Mouse (Mus musculus): ENCODE results near the gene Ntn1. TPM values are rescaled to one million over a fixed set of nuclear protein-coding genes. Genes with fewer than 3 reads are reported as not detected.

The Ntn1 gene
- polyA plus RNA-seq, 1 experiment from 2014 or later = 3.2 TPM

DNA sequence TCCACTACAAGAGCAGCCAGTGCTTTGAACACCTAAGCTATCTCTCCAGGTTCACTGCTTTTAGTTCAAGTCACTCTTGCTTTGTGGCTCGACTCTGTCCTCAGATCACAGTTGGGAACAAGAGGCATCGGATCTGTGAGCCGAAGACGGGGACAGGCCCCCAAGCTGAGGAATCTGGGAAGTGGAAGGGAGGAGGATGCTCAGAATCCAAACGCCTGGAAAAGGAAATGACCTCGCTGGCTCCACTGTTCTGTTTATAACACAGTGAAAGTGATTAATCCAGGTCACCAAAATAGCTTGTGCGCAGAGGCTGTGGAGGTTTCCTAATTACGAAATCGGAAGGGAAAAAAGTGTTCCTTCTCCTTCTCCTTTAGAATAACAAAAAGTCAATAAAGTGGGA lies 56.4 kb downstream of the Ntn1 start:
- H3K9ac ChIP-seq = no peak overlapping the region
- H3K4me3 ChIP-seq (ENCODE audit: low read depth, low read length) = no peak overlapping the region
- H3K36me3 ChIP-seq (ENCODE audit: insufficient read depth) = no peaks in the 10 kb centered on the region
- peaks cover 9% of the 10 kb centered on the region; the same call in 1 of the 2 replicates for H3K4me1 ChIP-seq (ENCODE audit: insufficient read depth)
- no peaks in the 10 kb centered on the region for H3K27me3 ChIP-seq (ENCODE audit: insufficient read depth, low read length)
- ATAC-seq (ENCODE audit: insufficient read depth) (no peak), DNase-seq (peak; percentile 75)
- H3K27ac ChIP-seq (ENCODE audit: low read depth) = no peak overlapping the region
- no peak overlapping the region for H3K4me2 ChIP-seq
- H3K9me3 ChIP-seq (ENCODE audit: low read depth, low read length) = no peaks in the 10 kb centered on the region
- 22% methylated on average over 9 of the region's 9 CpGs for WGBS
- TF ChIP-seq CTCF (IDR thresholded peaks at IDR 0.05; ENCODE audit: low read depth) = no peak

DNA sequence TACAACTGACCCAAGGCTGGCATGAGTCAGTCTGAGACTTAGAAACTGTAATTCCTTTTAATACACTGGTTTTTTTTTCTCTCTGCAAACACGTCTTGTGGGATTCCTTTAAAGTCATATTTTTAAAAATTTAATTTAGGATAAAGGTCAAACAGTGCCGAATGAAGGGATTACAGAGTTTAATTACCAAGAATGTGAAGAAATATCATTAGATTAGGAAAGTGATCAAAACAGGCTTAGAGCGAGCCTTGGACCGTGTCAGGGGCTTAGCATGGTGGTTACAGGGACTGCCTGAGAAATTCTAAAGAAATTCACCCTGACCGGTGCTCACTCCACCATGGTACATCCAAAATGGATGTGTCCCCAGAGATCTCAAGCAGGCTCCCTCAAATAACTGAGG lies 57.9 kb downstream of the Ntn1 start:
- DNase-seq = no peak
- Histone ChIP-seq H3K9me3 (ENCODE audit: low read depth, low read length) (no peaks in the 10 kb centered on the region), H3K4me3 (ENCODE audit: low read depth, low read length) (no peak overlapping the region), H3K36me3 (ENCODE audit: insufficient read depth) (no peaks in the 10 kb centered on the region), H3K9ac (no peak overlapping the region), H3K4me1 (ENCODE audit: insufficient read depth) (peaks cover 9% of the 10 kb centered on the region; the same call in 1 of the 2 replicates), H3K27me3 (ENCODE audit: insufficient read depth, low read length) (no peaks in the 10 kb centered on the region), H3K4me2 (no peak overlapping the region), H3K27ac (ENCODE audit: low read depth) (no peak overlapping the region)
- WGBS = 81% methylated on average over 5 of the region's 5 CpGs
- no peak for ATAC-seq (ENCODE audit: insufficient read depth)
- TF ChIP-seq CTCF (IDR thresholded peaks at IDR 0.05; ENCODE audit: low read depth) = no peak

DNA sequence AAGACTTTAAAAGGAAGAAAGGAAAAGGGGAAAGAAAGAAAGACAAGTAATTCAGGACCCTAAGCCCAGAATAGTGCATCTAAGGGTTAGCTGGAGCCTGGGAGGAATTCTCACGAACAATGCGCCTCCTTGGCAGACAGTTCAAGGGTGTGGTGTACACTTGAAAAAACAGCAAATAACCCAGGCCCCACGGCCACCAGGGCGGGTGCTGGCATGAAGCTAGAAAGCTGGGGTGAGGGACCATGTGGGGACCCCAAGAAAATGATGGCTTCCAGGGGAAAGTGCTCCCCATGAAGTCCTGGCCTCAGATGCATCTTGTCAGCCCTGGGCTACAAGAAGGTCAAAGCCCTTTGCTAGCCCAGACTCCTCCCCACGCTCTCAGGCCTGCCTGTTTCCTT lies 58.6 kb downstream of the Ntn1 start:
- WGBS = 48% methylated on average over 5 of the region's 5 CpGs

DNA sequence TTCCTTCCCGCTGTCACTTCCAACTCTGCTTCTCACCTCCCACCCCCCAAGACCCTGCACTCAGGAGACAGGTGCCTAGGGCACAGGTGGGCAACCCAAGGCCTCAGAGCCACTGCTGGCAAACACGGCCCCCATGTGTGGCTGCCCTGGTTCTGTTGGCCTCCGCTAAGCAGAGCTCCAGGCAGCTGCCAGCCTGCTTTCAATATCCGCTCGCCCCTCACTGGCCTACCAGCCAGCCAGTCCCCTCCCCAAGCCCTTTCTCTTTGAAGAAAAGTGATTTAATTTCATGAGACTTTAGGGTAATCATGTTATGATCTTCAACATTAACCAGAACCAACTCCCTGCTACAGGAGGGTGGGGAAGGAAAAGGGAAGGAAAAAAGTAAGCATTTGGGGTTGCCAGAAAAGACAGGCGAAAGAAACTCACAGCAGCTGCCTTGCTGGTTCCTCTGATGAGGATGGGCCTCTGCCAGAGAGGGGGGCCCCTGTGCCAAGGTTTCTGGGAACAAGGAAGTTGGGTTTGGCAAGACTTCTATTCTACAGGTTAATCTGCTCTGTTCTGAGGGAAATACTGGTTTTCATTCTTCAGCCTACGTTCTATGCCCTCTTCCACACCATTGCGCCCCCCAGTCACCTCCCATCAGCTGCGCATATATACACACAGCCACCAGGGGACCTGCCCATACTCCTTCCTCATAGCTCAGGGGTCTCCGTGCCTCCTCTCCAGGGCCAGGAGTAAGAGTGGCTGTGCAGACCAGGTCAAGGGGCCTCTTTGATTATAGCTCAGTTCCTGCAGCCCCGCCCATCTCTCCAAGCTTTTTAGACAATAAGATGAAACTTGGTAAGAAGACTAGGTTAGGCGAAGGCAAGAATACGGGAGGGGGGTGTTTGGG lies 59.3 kb downstream of the Ntn1 start:
- ATAC-seq (ENCODE audit: insufficient read depth) (no peak), DNase-seq (peak; percentile 32)
- H3K27ac ChIP-seq (ENCODE audit: low read depth) = no peak overlapping the region
- H3K9me3 ChIP-seq (ENCODE audit: low read depth, low read length) = no peaks in the 10 kb centered on the region
- 71% methylated on average over 13 of the region's 13 CpGs for WGBS
- H3K9ac ChIP-seq = no peak overlapping the region
- H3K36me3 ChIP-seq (ENCODE audit: insufficient read depth) = no peaks in the 10 kb centered on the region
- H3K4me3 ChIP-seq (ENCODE audit: low read depth, low read length) = no peak overlapping the region
- H3K4me2 ChIP-seq = no peak overlapping the region
- peak; percentile 60 for TF ChIP-seq CTCF (IDR thresholded peaks at IDR 0.05; ENCODE audit: low read depth)
- no peaks in the 10 kb centered on the region for H3K27me3 ChIP-seq (ENCODE audit: insufficient read depth, low read length)
- H3K4me1 ChIP-seq (ENCODE audit: insufficient read depth) = peaks cover 9% of the 10 kb centered on the region; the same call in 1 of the 2 replicates

More for the DNA sequence above, 58.6 kb downstream of the Ntn1 start:
- DNase-seq (no peak), ATAC-seq (ENCODE audit: insufficient read depth) (no peak)
- H3K36me3 ChIP-seq (ENCODE audit: insufficient read depth) = no peaks in the 10 kb centered on the region
- no peak overlapping the region for H3K4me3 ChIP-seq (ENCODE audit: low read depth, low read length)
- H3K27ac ChIP-seq (ENCODE audit: low read depth) = no peak overlapping the region
- TF ChIP-seq CTCF (IDR thresholded peaks at IDR 0.05; ENCODE audit: low read depth) = no peak
- peaks cover 9% of the 10 kb centered on the region; the same call in 1 of the 2 replicates for H3K4me1 ChIP-seq (ENCODE audit: insufficient read depth)
- H3K4me2 ChIP-seq = no peak overlapping the region
- H3K9me3 ChIP-seq (ENCODE audit: low read depth, low read length) = no peaks in the 10 kb centered on the region
- no peak overlapping the region for H3K9ac ChIP-seq
- H3K27me3 ChIP-seq (ENCODE audit: insufficient read depth, low read length) = no peaks in the 10 kb centered on the region

DNA sequence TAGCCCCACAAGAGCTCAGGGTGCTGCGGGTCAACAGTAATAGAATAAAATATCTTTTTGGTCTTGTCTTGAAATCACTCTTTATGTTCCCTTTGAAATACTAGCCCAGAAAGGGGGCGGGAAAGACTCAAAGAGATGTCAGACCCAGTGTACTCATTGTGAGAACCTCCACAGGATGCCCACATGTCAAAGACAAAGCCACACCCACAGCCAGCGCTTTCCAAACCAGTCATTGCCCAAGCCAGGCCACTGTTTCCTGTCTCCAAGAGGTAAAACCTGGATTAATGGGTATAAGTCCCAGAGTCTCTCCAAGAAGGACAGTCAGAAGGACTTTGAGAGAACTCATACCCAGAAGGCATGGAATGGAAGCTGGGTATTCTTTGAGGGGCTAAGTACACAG lies 60.3 kb downstream of the Ntn1 start:
- Histone ChIP-seq H3K4me3 (ENCODE audit: low read depth, low read length) (no peak overlapping the region), H3K9me3 (ENCODE audit: low read depth, low read length) (no peaks in the 10 kb centered on the region), H3K4me1 (ENCODE audit: insufficient read depth) (peaks cover 9% of the 10 kb centered on the region; the same call in 1 of the 2 replicates), H3K9ac (no peak overlapping the region), H3K27me3 (ENCODE audit: insufficient read depth, low read length) (no peaks in the 10 kb centered on the region), H3K36me3 (ENCODE audit: insufficient read depth) (no peaks in the 10 kb centered on the region), H3K4me2 (no peak overlapping the region), H3K27ac (ENCODE audit: low read depth) (no peak overlapping the region)
- no peak for TF ChIP-seq CTCF (IDR thresholded peaks at IDR 0.05; ENCODE audit: low read depth)
- ATAC-seq (ENCODE audit: insufficient read depth) (no peak), DNase-seq (no peak)
- WGBS = 90% methylated on average over 3 of the region's 3 CpGs

DNA sequence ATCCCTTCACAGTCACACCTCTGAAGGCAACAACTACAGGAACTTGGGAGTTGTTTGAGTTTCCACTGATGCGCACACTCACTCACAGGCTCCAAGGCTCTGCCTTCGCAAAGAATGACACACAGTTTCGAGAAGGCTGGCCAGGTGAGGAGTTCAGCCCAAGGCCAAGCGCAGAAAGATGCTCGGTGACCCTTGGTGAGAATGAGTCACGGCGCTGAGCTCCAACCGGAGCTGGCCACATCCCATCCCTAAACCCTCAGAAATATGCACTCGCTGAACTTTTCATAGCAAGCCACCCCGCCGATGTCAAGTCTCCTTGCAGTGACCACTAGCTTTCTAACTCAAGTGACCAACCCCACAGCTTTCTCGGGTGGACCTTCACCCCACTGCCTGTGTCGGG lies 60.8 kb downstream of the Ntn1 start:
- H3K27ac ChIP-seq (ENCODE audit: low read depth) = no peak overlapping the region
- H3K4me1 ChIP-seq (ENCODE audit: insufficient read depth) = peaks cover 9% of the 10 kb centered on the region; the same call in 1 of the 2 replicates
- TF ChIP-seq CTCF (IDR thresholded peaks at IDR 0.05; ENCODE audit: low read depth) = no peak
- no peaks in the 10 kb centered on the region for H3K36me3 ChIP-seq (ENCODE audit: insufficient read depth)
- no peak for ATAC-seq (ENCODE audit: insufficient read depth)
- H3K9ac ChIP-seq = no peak overlapping the region
- H3K4me3 ChIP-seq (ENCODE audit: low read depth, low read length) = no peak overlapping the region
- DNase-seq = no peak
- no peak overlapping the region for H3K4me2 ChIP-seq
- no peaks in the 10 kb centered on the region for H3K9me3 ChIP-seq (ENCODE audit: low read depth, low read length)
- no peaks in the 10 kb centered on the region for H3K27me3 ChIP-seq (ENCODE audit: insufficient read depth, low read length)
- WGBS = 91% methylated on average over 13 of the region's 13 CpGs

DNA sequence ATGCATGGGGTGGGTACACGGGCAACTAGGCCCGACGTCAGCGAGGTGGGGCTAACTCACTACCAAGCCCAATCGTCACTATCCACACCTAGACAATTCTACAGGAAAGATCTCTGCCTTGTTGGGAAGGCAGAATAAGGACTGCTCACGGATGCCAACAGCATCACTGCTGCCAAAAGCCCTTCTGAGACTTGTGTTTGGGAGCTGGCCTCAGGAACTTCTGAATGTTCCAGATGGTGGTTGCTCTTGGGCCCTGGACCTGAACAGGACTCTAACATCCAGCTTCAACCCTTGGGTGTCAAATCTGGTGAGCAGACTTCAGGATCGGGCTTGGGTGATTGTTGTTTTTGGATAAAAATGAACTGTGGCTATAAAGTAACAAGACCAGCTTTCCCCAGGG lies 61.3 kb downstream of the Ntn1 start:
- TF ChIP-seq CTCF (IDR thresholded peaks at IDR 0.05; ENCODE audit: low read depth) = no peak
- no peak overlapping the region for H3K27ac ChIP-seq (ENCODE audit: low read depth)
- H3K4me1 ChIP-seq (ENCODE audit: insufficient read depth) = peaks cover 9% of the 10 kb centered on the region; the same call in 1 of the 2 replicates
- no peaks in the 10 kb centered on the region for H3K9me3 ChIP-seq (ENCODE audit: low read depth, low read length)
- ATAC-seq (ENCODE audit: insufficient read depth) (no peak), DNase-seq (no peak)
- H3K4me2 ChIP-seq = no peak overlapping the region
- H3K36me3 ChIP-seq (ENCODE audit: insufficient read depth) = no peaks in the 10 kb centered on the region
- 95% methylated on average over 7 of the region's 7 CpGs for WGBS
- H3K27me3 ChIP-seq (ENCODE audit: insufficient read depth, low read length) = no peaks in the 10 kb centered on the region
- H3K9ac ChIP-seq = no peak overlapping the region
- no peak overlapping the region for H3K4me3 ChIP-seq (ENCODE audit: low read depth, low read length)

Data from lung, embryonic 14.5 days (tissue).